Comparison of ENCODE assay signal across 19 mouse cellular contexts in the genomic region with DNA sequence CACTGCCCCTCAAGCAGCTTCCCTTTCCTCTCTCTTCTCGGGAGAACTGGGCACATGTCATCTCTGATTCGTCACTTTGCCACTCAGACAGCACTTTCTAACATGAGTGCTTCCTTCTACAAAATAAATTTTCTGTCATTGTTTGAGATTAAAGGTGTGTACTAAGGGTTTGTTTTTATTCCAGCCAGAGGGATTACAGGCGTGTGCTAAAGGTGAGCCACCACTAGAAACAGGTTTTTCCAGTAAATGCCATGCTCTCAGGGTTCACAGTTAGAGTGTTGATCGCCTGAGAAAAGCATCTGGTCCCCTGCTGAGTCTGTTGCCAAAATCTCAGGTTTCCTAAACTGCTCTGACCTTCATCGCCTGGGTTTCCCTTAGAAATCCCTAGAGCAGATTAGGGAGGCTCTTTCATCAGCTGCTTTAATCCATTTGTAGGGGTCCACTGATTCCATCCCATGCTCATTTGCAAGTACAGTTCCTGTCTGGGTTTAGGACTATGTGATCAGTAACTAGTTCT. TPM values are rescaled to one million over a fixed set of nuclear protein-coding genes. Genes with fewer than 3 reads are reported as not detected.
A peak's percentile ranks its signal among the peaks of the same experiment; 100 is the strongest.
DNase-seq lines count a peak whose midpoint lies in the region; ATAC-seq and TF ChIP-seq lines count a peak whose summit lies in the region.
"Had no signal": no experiment of that assay in that cellular context is flagged by ENCODE, and none has a peak within 500 bp of the region (broad histone marks: within the 10 kb centered on the region; RNA-seq: fewer than 3 reads in every experiment).

No protein-coding gene starts in this region.

- peak; percentile 76 for ATAC-seq in lung, postnatal 0 days
- ATAC-seq in stomach, postnatal 0 days (ENCODE audit: low FRiP score, low TSS enrichment) = peak; percentile 66
- no peak for ATAC-seq in megakaryocyte-erythroid progenitor cell, adult 5-6 weeks (replicated peaks; ENCODE audit: low FRiP score, low TSS enrichment, poor library complexity, severe bottlenecking)
- ATAC-seq: forebrain, embryonic 16.5 days; hindbrain, postnatal 0 days had no signal

- WGBS in lung, postnatal 0 days = 39% methylated on average over 5 of the region's 5 CpGs
- 51% methylated on average over 5 of the region's 5 CpGs for WGBS in stomach, postnatal 0 days

- in situ Hi-C loops in ES-E14 (cut with MboI; ENCODE audit: low sequenced_read_pairs in 2 of 2, unreplicated experiment in 2 of 2) = no loop called here

- no peak for TF ChIP-seq EP300 in lung, postnatal 0 days (IDR thresholded peaks at IDR 0.05)
- no peak for TF ChIP-seq EP300 in stomach, postnatal 0 days (optimal IDR thresholded peaks at IDR 0.05)

- no peak for TF ChIP-seq CTCF in lung, postnatal 0 days (IDR thresholded peaks at IDR 0.05)
- TF ChIP-seq CTCF in embryonic fibroblast, embryonic 13.5 days (IDR thresholded peaks at IDR 0.05; ENCODE audit: borderline replicate concordance, insufficient read depth, low read length) = no peak
- TF ChIP-seq CTCF in stomach, postnatal 0 days (IDR thresholded peaks at IDR 0.05; ENCODE audit: low read depth) = no peak

- intact Hi-C loops in left cerebral cortex, postnatal 36 days (cut with DNase I) = no loop called here

- no peaks in the 10 kb centered on the region for H3K27me3 ChIP-seq in lung, postnatal 0 days (replicated peaks; ENCODE audit: insufficient read depth, low read length)
- H3K27me3 ChIP-seq in stomach, postnatal 0 days (ENCODE audit: control insufficient read depth, insufficient read depth, low read length) = no peaks in the 10 kb centered on the region
- H3K27me3 ChIP-seq: embryonic facial prominence, embryonic 15.5 days; heart, embryonic 15.5 days; hindbrain, embryonic 13.5 days had no signal

- no peaks in the 10 kb centered on the region; the same call in 1 of the 2 replicates for H3K4me1 ChIP-seq in lung, postnatal 0 days (ENCODE audit: insufficient read depth, low read depth, low read length)
- H3K4me1 ChIP-seq in ES-E14 (ENCODE audit: control insufficient read depth in 2 of 2, insufficient read depth in 2 of 2, low read length in 2 of 2, poor library complexity in 1 of 2) = peaks cover 0 to 36% of the 10 kb centered on the region in 2 experiments; a peak in 1 of 4 replicates
- H3K4me1 ChIP-seq in embryonic fibroblast, embryonic 13.5 days (ENCODE audit: control insufficient read depth, insufficient read depth, low read length) = no peaks in the 10 kb centered on the region
- no peaks in the 10 kb centered on the region for H3K4me1 ChIP-seq in stomach, postnatal 0 days (replicated peaks; ENCODE audit: control insufficient read depth, insufficient read depth)

- no peak overlapping the region for H3K4me3 ChIP-seq in lung, postnatal 0 days (ENCODE audit: low read depth, low read length)
- H3K4me3 ChIP-seq in ES-E14 (ENCODE audit: insufficient read depth in 1 of 2, low read depth in 1 of 2, low read length in 2 of 2, poor library complexity in 1 of 2, severe bottlenecking in 1 of 2) = no peak overlapping the region
- H3K4me3 ChIP-seq in embryonic fibroblast, embryonic 13.5 days (ENCODE audit: insufficient read depth, low read length) = no peak overlapping the region
- H3K4me3 ChIP-seq in stomach, postnatal 0 days (ENCODE audit: low read depth, low read length) = no peak overlapping the region
- H3K4me3 ChIP-seq: embryonic facial prominence, embryonic 15.5 days; heart, adult 2 months; heart, embryonic 15.5 days; hindbrain, embryonic 13.5 days had no signal

- no peak for TF ChIP-seq POLR2A in embryonic fibroblast, embryonic 13.5 days (IDR thresholded peaks at IDR 0.05; ENCODE audit: low read depth, low read length)

- H3K4me2 ChIP-seq in lung, postnatal 0 days (replicated peaks; ENCODE audit: low read depth, low read length) = no peak overlapping the region
- no peak overlapping the region for H3K4me2 ChIP-seq in stomach, postnatal 0 days (replicated peaks; ENCODE audit: low read depth)
- H3K4me2 ChIP-seq: embryonic facial prominence, embryonic 15.5 days; heart, embryonic 11.5 days; heart, embryonic 15.5 days; hindbrain, embryonic 13.5 days had no signal

- H3K9ac ChIP-seq in lung, postnatal 0 days (replicated peaks; ENCODE audit: low read depth) = no peak overlapping the region
- H3K9ac ChIP-seq in ES-E14 (ENCODE audit: insufficient read depth, low read depth, low read length, poor library complexity, severe bottlenecking) = no peak overlapping the region
- H3K9ac ChIP-seq in stomach, postnatal 0 days (ENCODE audit: low read length) = no peak overlapping the region
- H3K9ac ChIP-seq: embryonic facial prominence, embryonic 15.5 days; heart, embryonic 15.5 days; hindbrain, embryonic 13.5 days had no signal

- peak; percentile 72 for DNase-seq in lung, postnatal 0 days (ENCODE audit: low spot score)
- DNase-seq in lung, postnatal 4 days = no peak
- no peak for DNase-seq in ES-E14 (ENCODE audit: low read depth, low spot score)
- DNase-seq in stomach, postnatal 0 days (ENCODE audit: low spot score) = no peak
- DNase-seq in left cerebral cortex, postnatal 36 days (ENCODE audit: low spot score in 2 of 2) = no peak
- DNase-seq: cerebellum, adult 18-20 months; cerebellum, adult 9-11 months; cerebellum, postnatal 36 days; gastrocnemius, postnatal 10 days; heart, adult 2 months; heart, postnatal 14 days had no signal

- no peak overlapping the region for H3K27ac ChIP-seq in lung, postnatal 0 days (ENCODE audit: low read length)
- H3K27ac ChIP-seq in ES-E14 (ENCODE audit: insufficient read depth, low read depth, low read length, poor library complexity, severe bottlenecking) = peak overlapping the region; percentile 11; the same call in 1 of the 2 replicates
- H3K27ac ChIP-seq in embryonic fibroblast, embryonic 13.5 days (ENCODE audit: insufficient read depth, low read length) = peak overlapping the region; percentile 39; the same call in 1 of the 2 replicates
- 0 out of 2 replicates have a peak overlapping the region, but pooled peaks have one; percentile 18 for H3K27ac ChIP-seq in stomach, postnatal 0 days (replicated peaks)
- H3K27ac ChIP-seq: heart, adult 2 months; heart, embryonic 15.5 days; hindbrain, embryonic 13.5 days; hindbrain, postnatal 0 days had no signal

- H3K36me3 ChIP-seq in lung, postnatal 0 days (ENCODE audit: insufficient read depth, low read length) = peaks cover 50% of the 10 kb centered on the region
- peaks cover 73% of the 10 kb centered on the region for H3K36me3 ChIP-seq in ES-E14 (ENCODE audit: control insufficient read depth, insufficient read depth, low read length, poor library complexity, severe bottlenecking)
- H3K36me3 ChIP-seq in stomach, postnatal 0 days (ENCODE audit: control insufficient read depth, insufficient read depth, low read length) = peaks cover 46% of the 10 kb centered on the region

- no peaks in the 10 kb centered on the region for H3K9me3 ChIP-seq in lung, postnatal 0 days (ENCODE audit: low read length)
- H3K9me3 ChIP-seq in ES-E14 (ENCODE audit: control insufficient read depth, insufficient read depth, low read depth, low read length) = no peaks in the 10 kb centered on the region
- H3K9me3 ChIP-seq in stomach, postnatal 0 days (ENCODE audit: control insufficient read depth, low read length) = no peaks in the 10 kb centered on the region
- H3K9me3 ChIP-seq: embryonic facial prominence, embryonic 15.5 days; heart, embryonic 15.5 days; hindbrain, embryonic 13.5 days had no signal

TF ChIP-seq in ES-E14, 5 proteins besides CTCF, POLR2A, EP300 and RAD21 (continues in another document):
- TF ChIP-seq HCFC1 (IDR thresholded peaks at IDR 0.05; ENCODE audit: borderline replicate concordance, insufficient read depth, low read length) = no peak
- TF ChIP-seq MAFK (IDR thresholded peaks at IDR 0.05; ENCODE audit: insufficient read depth, low read depth, low read length) = no peak
- no peak for TF ChIP-seq CHD2 (IDR thresholded peaks at IDR 0.05; ENCODE audit: low read depth, low read length)
- no peak for TF ChIP-seq ZNF384 (IDR thresholded peaks at IDR 0.05; ENCODE audit: low read depth, low read length)

RNA-seq across cellular contexts. Expression of gene Cstf1, which starts 6.6 kb away (rescaled TPM):
- 16.8 and 19.4 TPM in 2 replicates for polyA plus RNA-seq in lung, postnatal 0 days (2015; fragmentation: Nextera tagmentation; extraction: Ambion mirVana)
- 67.2 and 68.5 TPM in 2 replicates for total RNA-seq in ES-E14 (2012; rRNA removed)
- 30.4 and 30.9 TPM in 2 replicates for polyA plus RNA-seq in embryonic fibroblast, embryonic 13.5 days (2011; ENCODE audit: insufficient read length, low read depth, missing spikeins)
- polyA plus RNA-seq in stomach, postnatal 0 days (2015; fragmentation: Nextera tagmentation; extraction: Ambion mirVana) = 19.9 TPM in 2 replicates
- 25.8 and 32.3 TPM in 2 replicates for total RNA-seq in megakaryocyte-erythroid progenitor cell, adult 5-6 weeks (2014; fragmentation: Nextera tagmentation)
- 35.5 and 41.8 TPM in 2 replicates for total RNA-seq in megakaryocyte-erythroid progenitor cell, adult 5-6 weeks (2017)
- 10 to 100 TPM; 21.3 to 22.5 TPM for total RNA-seq in left cerebral cortex, postnatal 36 days (2021)

RNA-seq across cellular contexts. Expression of gene Aurka, which starts 6.7 kb away (rescaled TPM):
- 6.3 and 7.9 TPM in 2 replicates for polyA plus RNA-seq in lung, postnatal 0 days (2015; fragmentation: Nextera tagmentation; extraction: Ambion mirVana)
- total RNA-seq in ES-E14 (2012; rRNA removed) = 98.6 and 104 TPM in 2 replicates
- polyA plus RNA-seq in embryonic fibroblast, embryonic 13.5 days (2011; ENCODE audit: insufficient read length, low read depth, missing spikeins) = 28.9 and 35.5 TPM in 2 replicates
- 18.9 and 24.1 TPM in 2 replicates for polyA plus RNA-seq in stomach, postnatal 0 days (2015; fragmentation: Nextera tagmentation; extraction: Ambion mirVana)
- 42.7 and 47.4 TPM in 2 replicates for total RNA-seq in megakaryocyte-erythroid progenitor cell, adult 5-6 weeks (2014; fragmentation: Nextera tagmentation)
- 43.9 and 73.8 TPM in 2 replicates for total RNA-seq in megakaryocyte-erythroid progenitor cell, adult 5-6 weeks (2017)
- 1 to 10 TPM; 1.1 to 1.3 TPM for total RNA-seq in left cerebral cortex, postnatal 36 days (2021)

RNA-seq across cellular contexts. Expression of gene Cass4, which starts 16.5 kb away (rescaled TPM):
- polyA plus RNA-seq in lung, postnatal 0 days (2015; fragmentation: Nextera tagmentation; extraction: Ambion mirVana) = 9.3 and 11.9 TPM in 2 replicates
- total RNA-seq in ES-E14 (2012; rRNA removed) = 2.5 and 2.8 TPM in 2 replicates
- 1.3 and 1.8 TPM in 2 replicates for polyA plus RNA-seq in embryonic fibroblast, embryonic 13.5 days (2011; ENCODE audit: insufficient read length, low read depth, missing spikeins)
- polyA plus RNA-seq in stomach, postnatal 0 days (2015; fragmentation: Nextera tagmentation; extraction: Ambion mirVana) = 0.17 and 0.18 TPM in 2 replicates
- 0.89 TPM in 1 of 2 replicates, not detected in the other for total RNA-seq in megakaryocyte-erythroid progenitor cell, adult 5-6 weeks (2014; fragmentation: Nextera tagmentation)
- not detected in 2 replicates for total RNA-seq in megakaryocyte-erythroid progenitor cell, adult 5-6 weeks (2017)
- total RNA-seq in left cerebral cortex, postnatal 36 days (2021) = under 1 TPM; 0.39 to 0.52 TPM

RNA-seq across cellular contexts. Expression of gene Fam210b, which starts 31.7 kb away (rescaled TPM):
- polyA plus RNA-seq in lung, postnatal 0 days (2015; fragmentation: Nextera tagmentation; extraction: Ambion mirVana) = 32.8 and 37.0 TPM in 2 replicates
- total RNA-seq in ES-E14 (2012; rRNA removed) = 1.6 and 2.0 TPM in 2 replicates
- polyA plus RNA-seq in embryonic fibroblast, embryonic 13.5 days (2011; ENCODE audit: insufficient read length, low read depth, missing spikeins) = 10.6 and 11.8 TPM in 2 replicates
- polyA plus RNA-seq in stomach, postnatal 0 days (2015; fragmentation: Nextera tagmentation; extraction: Ambion mirVana) = 23.9 and 25.7 TPM in 2 replicates
- 13.8 and 14.4 TPM in 2 replicates for total RNA-seq in megakaryocyte-erythroid progenitor cell, adult 5-6 weeks (2014; fragmentation: Nextera tagmentation)
- 5.2 and 8.7 TPM in 2 replicates for total RNA-seq in megakaryocyte-erythroid progenitor cell, adult 5-6 weeks (2017)
- 10 to 100 TPM; 10.9 to 12.1 TPM for total RNA-seq in left cerebral cortex, postnatal 36 days (2021)

Comparison
In these comparisons a context has a peak if more than half of its experiments do, and no peak if none do; other contexts are left out.
1. RNA of gene Aurka, which starts 6.7 kb away (total RNA-seq): 98.6 to 104 TPM in ES-E14 and 42.7 to 73.8 TPM in megakaryocyte-erythroid progenitor cell, adult 5-6 weeks; 1.1 to 1.3 TPM in left cerebral cortex, postnatal 36 days; every median in the first group is over 10 times any median in the second.